Mouse (Mus musculus) bone marrow, adult 2 months (tissue): ENCODE measurements around the gene Pstpip1.

Source experiments
- CTCF ChIP-seq: fragments of 200-500 bp; IDR thresholded peaks from 2 replicates; pipeline ENCODE4 v1.5.1; 2011; ENCODE audit warnings: low read length, control low read depth; ENCODE audit not compliant: control insufficient read depth, insufficient read depth
- POLR2A ChIP-seq: fragments of 200-500 bp; IDR thresholded peaks from 2 replicates; pipeline ENCODE4 v1.6.1; 2011; ENCODE audit warnings: low read depth, mild to moderate bottlenecking, control low read depth, low read length, borderline replicate concordance; ENCODE audit not compliant: control insufficient read depth

DNA sequence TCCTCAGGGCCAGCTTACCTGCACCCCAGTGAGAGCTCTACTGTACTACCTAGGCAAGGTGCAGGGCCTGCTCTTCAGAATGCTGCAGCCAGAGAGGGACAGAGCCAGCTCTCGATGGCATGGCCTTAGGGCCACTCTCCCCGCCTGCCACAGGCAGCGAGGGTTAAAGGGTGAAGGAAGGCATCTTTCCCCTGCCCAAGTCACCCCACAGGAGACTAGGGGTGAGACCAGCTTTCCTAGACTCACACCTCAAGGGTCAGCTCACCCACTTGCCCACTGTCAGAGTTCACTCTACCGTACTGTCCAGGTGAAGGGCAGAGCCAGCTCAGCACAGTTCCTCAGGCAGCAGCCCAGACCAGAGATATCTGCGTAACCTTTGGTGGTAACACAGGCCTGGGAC, 27.4 kb upstream of the Pstpip1 start:
- TF ChIP-seq POLR2A: no peak
- no peak for TF ChIP-seq CTCF
